Mouse (Mus musculus) limb, embryonic 12.5 days (tissue): ENCODE results near the gene Ssbp4. TPM values are rescaled to one million over a fixed set of nuclear protein-coding genes. Genes with fewer than 3 reads are reported as not detected.
A peak's percentile ranks its signal among the peaks of the same experiment; 100 is the strongest.

ENCODE experiments used
- ATAC-seq: fragments of 200-750 bp; cut with Nextera tagmentation; 2 replicates; pipeline ENCODE4 v1.8.0; 2017; ENCODE audit warnings: low read depth, moderate TSS enrichment; ENCODE audit not compliant: insufficient number of reproducible peaks, insufficient read depth, low FRiP score, low TSS enrichment
- H3K27ac ChIP-seq: fragments of 300-500 bp; sonication (generic); 2 replicates; pipeline ENCODE4 v1.5.1; 2016; ENCODE audit warnings: mild to moderate bottlenecking, moderate library complexity
- H3K27me3 ChIP-seq: fragments of 300-500 bp; sonication (generic); 2 replicates; pipeline ENCODE4 v1.6.1; 2016; ENCODE audit warnings: mild to moderate bottlenecking, moderate library complexity
- H3K36me3 ChIP-seq: fragments of 300-500 bp; sonication (generic); 2 replicates; pipeline ENCODE4 v1.6.1; 2016; ENCODE audit warnings: mild to moderate bottlenecking, moderate library complexity
- H3K4me1 ChIP-seq: fragments of 300-500 bp; sonication (generic); replicated peaks from 2 replicates; pipeline ENCODE4 v1.6.1; 2016
- H3K4me2 ChIP-seq: fragments of 300-500 bp; sonication (generic); 2 replicates; pipeline ENCODE4 v1.6.1; 2016; ENCODE audit warnings: mild to moderate bottlenecking, moderate library complexity
- H3K4me3 ChIP-seq: fragments of 300-500 bp; sonication (generic); replicated peaks from 2 replicates; pipeline ENCODE4 v1.5.1; 2016; ENCODE audit warnings: mild to moderate bottlenecking
- H3K9ac ChIP-seq: fragments of 300-500 bp; sonication (generic); replicated peaks from 2 replicates; pipeline ENCODE4 v1.6.1; 2016; ENCODE audit warnings: mild to moderate bottlenecking, moderate library complexity
- H3K9me3 ChIP-seq: fragments of 300-500 bp; sonication (generic); 2 replicates; pipeline ENCODE4 v1.6.1; 2016; ENCODE audit warnings: mild to moderate bottlenecking, moderate library complexity
- WGBS: fragments of 180-500 bp; shearing (Covaris S2); methylation state at CpG from one replicate; pipeline ENCODE4 v1.1.7; 2016; 5-methylcytosine and 5-hydroxymethylcytosine counted together
- polyA plus RNA-seq: library from polyadenylated mRNA; unstranded; fragments of >200 nt; fragmentation: Nextera tagmentation; extraction: Ambion mirVana; gene quantifications from 2 replicates; pipeline ENCODE4 v1.2.1, GENCODE M21; 2016

Gene Ssbp4
- polyA plus RNA-seq, 1 experiment from 2014 or later, result 137 TPM

- Histone ChIP-seq H3K9me3 (no peaks in the 10 kb centered on the region), H3K4me2 (no peak overlapping the region), H3K27ac (no peak overlapping the region), H3K36me3 (no peaks in the 10 kb centered on the region), H3K27me3 (peaks cover 2% of the 10 kb centered on the region; the same call in 1 of the 2 replicates), H3K4me3 (no peak overlapping the region), H3K4me1 (peaks cover 23% of the 10 kb centered on the region), H3K9ac (no peak overlapping the region)
- no peak for ATAC-seq
- WGBS, result 86% methylated on average over 8 of the region's 8 CpGs
Measured at GRCm38 (mm10) chr8:70615281-70615680, 6.6 kb upstream of the Ssbp4 start.

- peaks cover 29% of the 10 kb centered on the region for H3K4me1 ChIP-seq
- H3K27ac ChIP-seq, result no peak overlapping the region
- WGBS, result 70% methylated on average over 5 of the region's 5 CpGs
- no peaks in the 10 kb centered on the region for H3K36me3 ChIP-seq
- H3K9ac ChIP-seq, result no peak overlapping the region
- H3K4me3 ChIP-seq, result no peak overlapping the region
- H3K4me2 ChIP-seq, result no peak overlapping the region
- no peaks in the 10 kb centered on the region for H3K9me3 ChIP-seq
- no peak for ATAC-seq
- H3K27me3 ChIP-seq, result no peaks in the 10 kb centered on the region
Measured at GRCm38 (mm10) chr8:70614469-70614868, 5.8 kb upstream of the Ssbp4 start.

GRCm38 (mm10) chr8:70613763-70614162 lies 5.1 kb upstream of the Ssbp4 start:
- WGBS, result 9% methylated on average over 1 of the region's 1 CpGs
- Histone ChIP-seq H3K9ac (no peak overlapping the region), H3K4me2 (no peak overlapping the region), H3K27ac (no peak overlapping the region), H3K4me1 (peaks cover 34% of the 10 kb centered on the region), H3K36me3 (no peaks in the 10 kb centered on the region), H3K9me3 (no peaks in the 10 kb centered on the region), H3K27me3 (no peaks in the 10 kb centered on the region), H3K4me3 (no peak overlapping the region)
- no peak for ATAC-seq

- H3K27me3 ChIP-seq, result no peaks in the 10 kb centered on the region
- H3K27ac ChIP-seq, result peak overlapping the region; percentile 73
- ATAC-seq, result no peak
- peak overlapping the region; percentile 95 for H3K4me2 ChIP-seq
- peak overlapping the region; percentile 61 for H3K9ac ChIP-seq
- H3K36me3 ChIP-seq, result no peaks in the 10 kb centered on the region
- H3K4me1 ChIP-seq, result peaks cover 38% of the 10 kb centered on the region
- H3K9me3 ChIP-seq, result no peaks in the 10 kb centered on the region
- under 1% methylated on average over 6 of the region's 6 CpGs for WGBS
- peak overlapping the region; percentile 81 for H3K4me3 ChIP-seq
Measured at GRCm38 (mm10) chr8:70611849-70612248, 3.2 kb upstream of the Ssbp4 start.

- Histone ChIP-seq H3K4me2 (peak overlapping the region; percentile 95), H3K27me3 (no peaks in the 10 kb centered on the region), H3K9me3 (no peaks in the 10 kb centered on the region), H3K36me3 (no peaks in the 10 kb centered on the region), H3K9ac (peak overlapping the region; percentile 61), H3K4me1 (peaks cover 46% of the 10 kb centered on the region), H3K27ac (peak overlapping the region; percentile 99), H3K4me3 (peak overlapping the region; percentile 81)
- ATAC-seq, result no peak
- under 1% methylated on average over 54 of the region's 54 CpGs for WGBS
Measured at GRCm38 (mm10) chr8:70610796-70611771, 2.4 kb upstream of the Ssbp4 start.

GRCm38 (mm10) chr8:70609849-70610795 lies 1.4 kb upstream of the Ssbp4 start:
- ATAC-seq, result peak; percentile 32
- no peaks in the 10 kb centered on the region for H3K36me3 ChIP-seq
- peak overlapping the region; percentile 95 for H3K4me2 ChIP-seq
- H3K9ac ChIP-seq, result peak overlapping the region; percentile 77
- H3K4me1 ChIP-seq, result peaks cover 52% of the 10 kb centered on the region
- H3K9me3 ChIP-seq, result no peaks in the 10 kb centered on the region
- peak overlapping the region; percentile 81 for H3K4me3 ChIP-seq
- no peaks in the 10 kb centered on the region for H3K27me3 ChIP-seq
- H3K27ac ChIP-seq, result peak overlapping the region; percentile 99
- WGBS, result under 1% methylated on average over 43 of the region's 45 CpGs

- peak; percentile 63 for ATAC-seq
Measured at GRCm38 (mm10) chr8:70609368-70609848, 736 bp upstream of the Ssbp4 start.

GRCm38 (mm10) chr8:70607898-70608748 lies 549 bp downstream of the Ssbp4 start:
- WGBS, result 1% methylated on average over 84 of the region's 84 CpGs
- H3K4me1 ChIP-seq, result peaks cover 52% of the 10 kb centered on the region

More at GRCm38 (mm10) chr8:70609368-70609848, 736 bp upstream of the Ssbp4 start:
- Histone ChIP-seq H3K4me2 (peak overlapping the region; percentile 95), H3K27me3 (no peaks in the 10 kb centered on the region), H3K4me3 (peak overlapping the region; percentile 81), H3K9ac (peak overlapping the region; percentile 77), H3K4me1 (peaks cover 52% of the 10 kb centered on the region), H3K27ac (peak overlapping the region; percentile 99), H3K9me3 (no peaks in the 10 kb centered on the region), H3K36me3 (no peaks in the 10 kb centered on the region)
- WGBS, result 2% methylated on average over 39 of the region's 39 CpGs

GRCm38 (mm10) chr8:70607603-70607897 lies 1.1 kb downstream of the Ssbp4 start:
- Histone ChIP-seq H3K27ac (peak overlapping the region; percentile 99), H3K4me3 (peak overlapping the region; percentile 81), H3K4me1 (peaks cover 52% of the 10 kb centered on the region), H3K36me3 (peaks cover 15% of the 10 kb centered on the region), H3K27me3 (no peaks in the 10 kb centered on the region), H3K4me2 (peak overlapping the region; percentile 95), H3K9ac (peak overlapping the region; percentile 90), H3K9me3 (no peaks in the 10 kb centered on the region; the same call in 1 of the 2 replicates)
- 19% methylated on average over 6 of the region's 6 CpGs for WGBS
- ATAC-seq, result no peak

More at GRCm38 (mm10) chr8:70607898-70608748, 549 bp downstream of the Ssbp4 start:
- peak overlapping the region; percentile 90 for H3K9ac ChIP-seq
- H3K4me2 ChIP-seq, result peak overlapping the region; percentile 95
- H3K27ac ChIP-seq, result peak overlapping the region; percentile 99
- H3K36me3 ChIP-seq, result peaks cover 10% of the 10 kb centered on the region; the same call in 1 of the 2 replicates
- no peak for ATAC-seq
- H3K4me3 ChIP-seq, result peak overlapping the region; percentile 81
- no peaks in the 10 kb centered on the region; the same call in 1 of the 2 replicates for H3K9me3 ChIP-seq
- no peaks in the 10 kb centered on the region for H3K27me3 ChIP-seq
